Mouse (Mus musculus) gastrocnemius, adult 2 months (tissue): ENCODE results near the gene Cenpk. TPM values are rescaled to one million over a fixed set of nuclear protein-coding genes. Genes with fewer than 3 reads are reported as not detected.
"Not testable (repeated sequence)": the region's sequence is repeated elsewhere in the genome, so short reads cannot be mapped to it uniquely, and the experiment has no call there.

Experiments
- DNase-seq: peaks from one replicate; pipeline ENCODE4 v3.0.0; 2022
- H3K27ac ChIP-seq: fragments of 200-600 bp; 2 replicates; pipeline ENCODE4 v1.8.1; 2022; ENCODE audit warnings: mild to moderate bottlenecking
- H3K4me3 ChIP-seq: fragments of 200-600 bp; 2 replicates; pipeline ENCODE4 v1.8.1; 2022; ENCODE audit warnings: mild to moderate bottlenecking, moderate library complexity
- CTCF ChIP-seq: fragments of 200-600 bp; IDR thresholded peaks from 2 replicates; pipeline ENCODE4 v1.8.1; 2022; ENCODE audit warnings: antibody characterized with exemption, mild to moderate bottlenecking, moderate library complexity
- intact Hi-C: fragments of 180-260 bp; cut with DNase I; formaldehyde crosslinking; loops from one replicate; pipeline ENCODE4 v1.15.1; 2025
- long read RNA-seq, 2 experiments: library from polyadenylated mRNA; stranded (forward); transcript quantifications; one replicate each; pipeline ENCODE4 v2.0.0; 2021
- total RNA-seq, 2 experiments: library from RNA; stranded (reverse); gene quantifications; 2 replicates each; pipeline ENCODE4 v1.2.3; 2021

The Cenpk gene
- under 1 TPM in 1 of 2 experiments, not detected in 1; 0.41 TPM for total RNA-seq
- long read RNA-seq, experiment 1, result 0 reads
- long read RNA-seq, experiment 2, partial matches to known transcripts, result 0 of 1 reads
- long read RNA-seq, experiment 2, other reads (novel, unspliced or antisense), result 0 of 1 reads

DNA sequence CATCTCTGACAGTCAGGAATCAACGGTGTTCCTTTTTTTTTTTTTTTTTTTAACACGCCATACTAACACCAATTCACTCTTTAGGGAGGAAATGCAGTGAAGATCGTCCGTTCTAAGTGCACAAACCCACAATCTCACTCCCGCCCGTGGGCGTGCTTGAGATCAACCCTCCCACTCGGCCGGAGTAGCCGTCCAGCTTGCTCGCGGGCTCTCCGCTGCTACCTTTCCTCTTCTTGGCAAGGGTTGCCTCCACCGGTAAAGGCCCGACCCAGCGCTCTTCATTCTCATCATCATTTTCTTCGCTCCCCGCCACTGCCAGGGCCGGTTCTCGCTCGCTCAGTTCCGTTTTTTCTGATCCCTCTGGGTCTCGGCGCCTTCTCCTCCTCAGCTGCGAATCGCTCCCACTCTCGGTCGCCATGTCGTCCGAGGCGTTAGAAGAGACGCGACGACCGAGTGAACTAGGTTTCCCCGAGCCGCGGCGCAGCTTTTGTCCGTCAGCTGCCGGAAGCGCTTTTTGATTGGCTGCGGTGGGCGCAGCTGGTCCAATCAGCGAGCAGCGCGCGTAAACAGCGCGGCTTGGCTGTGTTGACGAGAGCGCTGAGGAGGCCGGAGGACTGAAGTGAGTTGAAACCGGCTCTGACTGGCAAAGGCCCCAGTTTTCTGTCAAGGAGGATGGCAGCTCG lies at the start of gene Cenpk, which contains the start of gene Ppwd1:
TSS of gene Cenpk (plus strand) at position 228 of the 683 bp plus-strand sequence.
TSS of gene Ppwd1 (minus strand) at position 460 of the 683 bp plus-strand sequence.
- Histone ChIP-seq H3K27ac (peak within 1 kb of the TSS; percentile 91), H3K4me3 (peak within 1 kb of the TSS; percentile 84)
- intact Hi-C loops, result loop anchor here (5.0 kb wide), 3 partner anchors 51 to 589 kb away; partner anchors contain the start of genes Adamts6, Cwc27, Trappc13 and Trim23
- TF ChIP-seq CTCF, result no peak
- peak; percentile 96 for DNase-seq

DNA sequence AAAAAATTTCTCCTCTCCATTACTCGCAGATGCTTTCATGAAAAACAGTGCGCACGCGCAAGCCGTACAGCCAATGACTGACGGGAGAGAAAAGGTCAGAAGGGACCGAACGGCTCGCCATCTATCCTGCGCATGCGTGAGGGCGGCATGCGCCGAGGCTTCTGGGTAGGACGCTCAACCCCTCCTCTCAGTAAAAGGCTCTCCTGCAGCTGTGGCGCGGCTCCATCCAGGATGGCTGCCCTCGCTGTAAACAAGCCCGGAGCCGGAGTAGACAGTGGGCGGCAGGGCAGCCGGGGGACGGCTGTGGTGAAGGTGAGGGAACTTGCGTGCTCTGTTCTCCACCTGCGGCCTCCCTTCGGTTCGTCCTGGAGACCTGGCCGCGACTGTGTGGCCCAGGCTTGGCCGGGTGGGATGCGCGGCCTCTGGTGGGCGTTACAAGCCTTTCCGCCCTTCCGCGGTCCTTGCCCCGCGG lies 49.7 kb upstream of the Cenpk start, which contains the start of gene Trim23:
TSS of gene Trim23 (plus strand) at position 148 of the 472 bp plus-strand sequence.
- Histone ChIP-seq H3K27ac (peak within 1 kb of the TSS; percentile 92), H3K4me3 (peak within 1 kb of the TSS; percentile 85)
- intact Hi-C loops, result loop anchor here (5.0 kb wide), 1 partner anchor 49 kb away; the partner anchor contains the start of genes Cenpk and Ppwd1
- peak; percentile 99 for DNase-seq
- TF ChIP-seq CTCF, result peak; percentile 43

DNA sequence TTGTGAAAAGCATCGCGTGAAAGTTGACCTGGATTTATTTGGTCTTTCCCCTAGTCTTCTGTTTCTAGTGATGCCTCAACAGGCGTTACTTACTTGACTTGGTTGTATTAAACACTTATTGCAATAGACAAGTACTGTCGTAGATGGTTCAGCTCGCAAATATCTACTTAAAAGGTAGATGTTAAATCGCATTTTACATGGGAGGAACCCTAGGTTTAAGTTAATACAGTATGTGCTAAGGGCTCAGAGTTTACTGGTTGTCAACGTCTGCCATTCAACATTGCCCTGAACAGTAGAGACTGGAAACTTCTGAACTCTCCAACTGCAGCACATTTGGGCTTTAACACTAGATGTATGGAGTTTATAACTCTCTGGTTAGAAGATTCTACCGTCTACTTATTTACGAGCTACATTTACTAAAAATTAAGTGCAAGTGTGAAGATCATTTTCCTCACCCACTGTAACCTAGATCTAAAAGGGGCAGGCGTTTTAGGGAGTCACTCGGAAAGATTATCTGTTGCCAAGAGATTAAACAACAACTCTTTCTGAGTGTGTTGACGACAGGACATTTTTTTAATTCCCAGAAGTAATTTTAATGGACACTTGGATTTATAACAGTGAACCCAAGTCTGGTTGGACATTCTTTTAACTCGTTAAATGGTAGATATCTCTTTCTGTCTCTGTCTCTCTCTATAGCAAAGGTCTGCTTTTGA lies 49.1 kb upstream of the Cenpk start:
- peak overlapping the region; percentile 85 for H3K4me3 ChIP-seq
- intact Hi-C loops, result loop anchor here (5.0 kb wide), 1 partner anchor 48 kb away; the partner anchor contains the start of genes Cenpk and Ppwd1
- TF ChIP-seq CTCF, result no peak
- peak overlapping the region; percentile 92 for H3K27ac ChIP-seq
- DNase-seq, result no peak

DNA sequence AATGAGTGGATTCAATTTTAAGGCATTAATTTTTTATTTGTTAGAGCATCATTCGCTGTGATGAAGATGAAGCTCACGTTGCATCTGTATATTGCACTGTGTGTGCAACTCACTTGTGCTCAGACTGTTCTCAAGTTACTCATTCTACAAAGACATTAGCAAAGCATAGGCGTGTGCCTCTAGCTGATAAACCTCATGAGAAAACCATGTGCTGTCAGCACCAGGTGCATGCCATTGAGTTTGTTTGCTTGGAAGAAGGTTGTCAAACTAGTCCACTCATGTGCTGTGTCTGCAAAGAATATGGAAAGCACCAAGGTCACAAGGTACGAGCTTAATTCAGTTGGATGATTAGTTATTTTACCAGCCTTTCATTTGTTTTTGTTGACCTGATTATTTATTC lies 41.1 kb upstream of the Cenpk start:
- no peak for TF ChIP-seq CTCF
- intact Hi-C loops, result no loop called here
- Histone ChIP-seq H3K27ac (no peak overlapping the region), H3K4me3 (no peak overlapping the region)
- DNase-seq, result no peak

DNA sequence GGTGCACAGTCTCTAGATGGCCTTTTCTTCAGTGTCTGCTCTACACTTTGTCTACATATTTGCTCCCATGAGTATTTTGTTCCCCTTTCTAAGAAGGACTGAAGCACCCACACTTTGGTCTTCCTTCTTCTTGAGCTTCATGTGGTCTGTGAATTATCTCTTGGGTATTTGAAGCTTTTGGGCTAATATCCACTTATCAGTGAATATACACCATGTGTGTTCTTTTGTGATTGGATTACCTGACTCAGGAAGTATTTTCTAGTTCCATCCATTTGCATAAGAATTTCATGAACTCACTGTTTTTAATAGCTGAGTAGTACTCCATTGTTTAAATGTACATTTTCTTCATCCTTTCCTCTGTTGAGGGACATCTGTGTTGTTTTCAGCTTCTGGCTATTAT lies 32.5 kb upstream of the Cenpk start:
- intact Hi-C loops, DNase-seq, H3K27ac ChIP-seq, H3K4me3 ChIP-seq: not testable (repeated sequence)

DNA sequence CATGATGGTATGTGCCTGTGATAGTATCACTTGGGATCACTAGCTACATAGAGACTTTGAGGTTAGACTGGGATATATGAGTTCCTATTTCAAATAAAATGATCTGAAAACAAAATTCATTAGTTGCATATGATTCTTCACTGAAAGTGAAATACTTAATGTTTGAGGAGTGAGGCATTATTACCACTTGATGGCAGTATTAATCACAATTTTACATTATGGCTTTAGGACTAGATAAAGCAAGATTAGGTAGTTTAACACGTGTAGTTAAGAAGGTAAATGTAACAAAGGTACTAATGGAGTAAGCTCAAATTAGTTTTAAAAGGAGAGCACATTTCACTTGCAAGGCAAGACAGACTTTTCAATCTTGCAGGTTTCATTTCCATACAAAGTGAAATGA lies 24.1 kb upstream of the Cenpk start:
- TF ChIP-seq CTCF, result peak; percentile 34; the same call in 1 of the 2 replicates
- no peak for DNase-seq
- intact Hi-C loops, result no loop called here
- H3K4me3 ChIP-seq, result no peak overlapping the region
- H3K27ac ChIP-seq, result no peak overlapping the region

DNA sequence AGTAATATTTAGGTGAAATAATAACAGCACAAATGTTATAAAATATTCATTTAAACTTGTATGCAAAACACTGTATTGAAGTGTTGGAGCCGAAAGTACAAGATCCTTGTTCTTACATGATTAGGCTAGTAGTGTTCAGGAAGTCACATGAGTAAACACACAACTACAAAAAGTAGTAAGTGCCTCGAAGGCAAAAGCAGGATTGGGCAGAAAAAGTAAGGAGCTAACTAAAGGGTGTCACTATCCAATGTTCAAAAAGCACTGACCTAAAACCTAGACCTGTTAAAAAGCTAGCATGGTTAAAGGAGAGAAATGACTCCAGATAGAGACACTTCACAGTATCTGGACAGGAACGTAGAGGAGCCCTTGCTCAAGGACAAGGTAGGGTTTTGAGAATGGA lies 933 bp upstream of the Cenpk start:
- H3K4me3 ChIP-seq, result peak overlapping the region; percentile 84
- no peak overlapping the region for H3K27ac ChIP-seq
- TF ChIP-seq CTCF, result no peak
- no peak for DNase-seq
- intact Hi-C loops, result loop anchor here (5.0 kb wide), 3 partner anchors 50 to 590 kb away; partner anchors contain the start of genes Adamts6, Cwc27, Trappc13 and Trim23

DNA sequence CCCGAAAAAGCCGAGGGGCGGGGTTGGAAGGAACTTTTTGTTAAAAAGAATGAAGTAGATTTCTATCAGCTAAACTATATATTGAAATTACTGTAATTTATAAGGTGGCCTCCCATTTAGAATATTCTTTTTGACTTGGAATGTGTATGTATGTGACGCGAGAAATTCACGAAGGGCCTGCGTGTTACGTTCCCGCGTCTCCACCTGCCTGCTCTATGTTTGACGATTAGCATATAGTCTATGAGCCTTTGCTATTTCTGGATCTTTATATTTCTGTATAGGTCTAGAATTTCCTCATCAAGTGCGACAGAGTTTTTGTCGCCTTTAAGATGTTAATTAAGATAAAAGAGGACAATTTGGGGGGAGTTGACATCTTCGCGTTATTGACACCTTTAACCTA lies 770 bp downstream of the Cenpk start:
- no peak for DNase-seq
- peak overlapping the region; percentile 84 for H3K4me3 ChIP-seq
- TF ChIP-seq CTCF, result no peak
- H3K27ac ChIP-seq, result peak overlapping the region; percentile 91; the same call in 1 of the 2 replicates
- intact Hi-C loops, result loop anchor here (5.0 kb wide), 3 partner anchors 52 to 588 kb away; partner anchors contain the start of genes Adamts6, Cwc27, Trappc13 and Trim23

DNA sequence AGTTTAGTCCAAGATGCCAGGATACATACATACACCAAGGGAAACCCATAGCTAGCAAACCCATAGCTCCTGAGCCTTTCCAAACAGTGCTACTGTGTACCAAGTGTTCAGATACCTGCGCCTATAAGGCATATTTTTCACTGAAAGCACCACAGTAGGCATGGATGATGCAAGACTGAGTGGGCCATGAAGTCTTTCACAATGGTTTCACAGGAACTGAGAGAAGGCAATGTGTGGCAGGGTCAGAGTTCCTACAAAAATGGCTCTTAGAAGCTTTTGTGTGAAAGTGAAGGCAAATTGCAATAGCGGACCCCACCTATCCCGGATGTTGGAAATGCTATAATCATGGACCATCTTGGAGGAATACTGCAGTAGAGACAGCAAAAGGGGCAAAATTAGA lies 30.6 kb downstream of the Cenpk start:
- Histone ChIP-seq H3K27ac (no peak overlapping the region), H3K4me3 (no peak overlapping the region)
- no peak for TF ChIP-seq CTCF
- intact Hi-C loops, result no loop called here
- no peak for DNase-seq

DNA sequence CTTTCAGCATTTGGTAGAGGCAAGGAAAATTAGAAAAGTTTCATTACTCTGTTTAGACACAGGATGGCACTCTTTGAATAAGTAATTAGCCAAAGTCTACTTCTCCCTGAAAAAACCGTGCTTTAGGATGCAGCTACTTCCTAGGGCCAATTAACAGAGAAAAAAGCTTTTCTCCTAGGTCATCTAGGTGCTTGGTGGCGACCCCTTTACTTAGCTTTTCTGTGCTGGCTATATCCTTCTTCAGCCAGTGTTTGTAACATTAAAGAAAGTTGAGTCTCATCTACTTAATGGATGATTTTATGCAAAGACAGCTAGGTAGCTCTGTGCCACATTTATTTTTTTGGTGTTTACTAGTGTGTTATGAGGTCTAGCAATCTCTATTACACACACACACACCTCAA lies 56.6 kb downstream of the Cenpk start:
- intact Hi-C loops, result loop anchor here (2.0 to 5.0 kb wide), 4 partner anchors 58 to 656 kb away; partner anchors contain the start of genes Cenpk and Ppwd1
- no peak for DNase-seq
- H3K4me3 ChIP-seq, result peak overlapping the region; percentile 83
- TF ChIP-seq CTCF, result peak; percentile 79
- H3K27ac ChIP-seq, result peak overlapping the region; percentile 89

DNA sequence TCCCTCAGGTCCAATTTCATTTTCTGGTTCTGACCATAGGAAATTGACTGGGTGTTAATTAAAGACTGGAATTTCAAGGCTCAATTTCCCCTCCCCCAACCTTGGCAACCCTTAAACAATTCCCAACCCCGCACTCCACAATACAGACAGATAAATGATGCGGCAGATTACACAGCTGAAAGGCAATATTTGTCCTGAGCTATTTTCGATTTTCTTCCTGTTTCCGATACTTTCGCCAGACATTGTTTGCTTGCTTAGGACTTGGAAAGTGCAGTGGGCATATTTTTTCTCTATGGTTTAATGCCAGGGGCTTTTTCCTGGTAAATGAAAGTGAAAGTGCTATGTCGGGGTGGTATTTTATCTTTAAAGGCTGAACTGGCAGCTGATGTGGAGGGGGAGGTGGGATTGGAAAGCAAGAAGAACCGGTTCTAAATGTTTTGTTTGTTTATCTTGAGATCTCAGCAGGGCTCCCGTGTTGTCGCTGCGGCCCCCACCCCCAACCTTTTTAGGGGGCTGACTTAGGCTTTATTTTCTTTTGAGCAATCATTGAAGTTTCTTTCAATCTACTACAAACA lies 57.4 kb downstream of the Cenpk start:
- peak overlapping the region; percentile 89 for H3K27ac ChIP-seq
- TF ChIP-seq CTCF, result no peak
- intact Hi-C loops, result loop anchor here (2.0 to 5.0 kb wide), 4 partner anchors 59 to 655 kb away; partner anchors contain the start of genes Cenpk and Ppwd1
- DNase-seq, result peak; percentile 23
- H3K4me3 ChIP-seq, result peak overlapping the region; percentile 83

DNA sequence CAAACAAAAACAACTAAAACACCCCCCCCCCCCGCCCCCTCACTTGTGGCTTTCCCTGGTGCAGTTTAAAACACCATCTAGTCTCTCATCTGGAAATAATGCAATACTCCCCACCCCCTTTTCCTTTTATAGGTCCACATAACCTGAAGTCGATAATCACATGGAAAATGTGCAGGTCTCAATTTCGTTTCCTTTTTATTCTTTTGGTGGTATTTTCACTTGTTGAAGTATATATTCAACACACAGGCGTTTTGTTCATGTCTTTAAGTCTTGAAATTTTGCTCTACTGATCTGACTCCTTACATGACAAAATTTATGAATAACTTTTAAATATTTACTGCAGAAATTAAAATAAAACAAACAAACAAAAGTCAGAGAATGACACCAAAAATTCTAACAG lies 57.9 kb downstream of the Cenpk start:
- peak overlapping the region; percentile 89 for H3K27ac ChIP-seq
- intact Hi-C loops, result loop anchor here (5.0 kb wide), 1 partner anchor 59 kb away; the partner anchor contains the start of genes Cenpk and Ppwd1
- no peak for DNase-seq
- no peak for TF ChIP-seq CTCF
- H3K4me3 ChIP-seq, result peak overlapping the region; percentile 83
